Mouse (Mus musculus): ENCODE data around the gene Olfr228. TPM values are rescaled to one million over a fixed set of nuclear protein-coding genes. Genes with fewer than 3 reads are reported as not detected.
"Not testable (repeated sequence)": the region's sequence is repeated elsewhere in the genome, so short reads cannot be mapped to it uniquely, and the experiment has no call there.

Olfr228 gene
- polyA plus RNA-seq (2015; fragmentation: Nextera tagmentation; extraction: Ambion mirVana): not detected in 2 replicates

- Histone ChIP-seq H3K27ac (no peak within 1 kb of the TSS), H3K4me3 (no peak within 1 kb of the TSS), H3K4me2 (no peak within 1 kb of the TSS), H3K27me3 (no peaks in the 10 kb centered on the region), H3K4me1 (no peaks in the 10 kb centered on the region), H3K36me3 (ENCODE audit: poor library complexity, severe bottlenecking) (no peaks in the 10 kb centered on the region), H3K9ac (no peak within 1 kb of the TSS), H3K9me3 (replicated peaks) (no peaks in the 10 kb centered on the region)
- ATAC-seq: no peak
- WGBS: 63% methylated on average over 1 of the region's 1 CpGs
Observed at GRCm38 (mm10) chr2:86487286-86487685, at the start of gene Olfr228. Olfr228 (minus strand) TSS chr2:86487386.

DNA sequence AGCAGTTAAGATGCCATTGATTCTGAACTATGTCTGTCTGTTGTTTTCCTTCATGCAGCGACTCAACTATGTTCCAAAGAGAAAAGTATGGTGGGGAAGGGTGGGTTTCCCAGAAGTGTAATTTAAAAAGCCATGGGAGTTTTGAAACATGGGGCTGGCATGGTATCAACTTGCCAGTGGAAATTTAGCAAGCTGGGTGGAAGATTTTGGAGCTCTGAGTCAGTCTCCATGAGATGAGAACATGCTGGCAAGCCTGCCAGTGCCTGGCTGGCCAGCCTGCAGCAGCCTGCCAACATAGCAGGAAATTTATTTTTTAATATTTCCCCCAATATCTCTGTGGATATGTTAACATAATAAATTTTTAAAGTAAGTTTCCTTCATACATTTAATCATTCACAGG lies 43.8 kb upstream of the Olfr228 start:
- no peak for ATAC-seq
- H3K9me3 ChIP-seq (replicated peaks): no peaks in the 10 kb centered on the region
- H3K27ac ChIP-seq: no peak overlapping the region
- no peaks in the 10 kb centered on the region for H3K27me3 ChIP-seq
- H3K4me3 ChIP-seq: no peak overlapping the region
- no peaks in the 10 kb centered on the region for H3K4me1 ChIP-seq
- 77% methylated on average over 1 of the region's 1 CpGs for WGBS
- no peaks in the 10 kb centered on the region for H3K36me3 ChIP-seq (ENCODE audit: poor library complexity, severe bottlenecking)
- H3K4me2 ChIP-seq: no peak overlapping the region
- no peak overlapping the region for H3K9ac ChIP-seq

DNA sequence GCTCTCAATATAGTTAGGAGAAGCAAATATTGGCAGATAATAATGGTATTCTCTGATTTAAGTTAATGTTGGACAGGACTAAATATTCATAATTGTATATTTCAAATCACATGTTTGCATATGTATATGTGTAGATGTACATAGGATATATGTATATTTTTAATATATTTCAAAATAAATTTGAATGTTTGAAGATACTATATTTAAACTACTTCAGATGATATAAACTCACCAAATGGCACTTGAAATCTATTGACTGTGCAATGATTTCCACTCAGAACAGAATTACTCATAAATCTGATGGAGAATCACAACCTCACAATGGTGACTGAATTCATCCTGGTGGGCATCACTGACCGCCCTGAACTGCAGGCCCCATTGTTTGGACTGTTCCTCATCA lies 21.0 kb upstream of the Olfr228 start, which contains the start of gene Olfr1076:
Gene Olfr1076 (plus strand): TSS at position 301 of the 400 bp plus-strand sequence.
- Histone ChIP-seq H3K27me3 (no peaks in the 10 kb centered on the region), H3K4me3 (no peak within 1 kb of the TSS), H3K27ac (no peak within 1 kb of the TSS), H3K4me1 (no peaks in the 10 kb centered on the region), H3K36me3 (ENCODE audit: poor library complexity, severe bottlenecking) (no peaks in the 10 kb centered on the region), H3K9me3 (replicated peaks) (no peaks in the 10 kb centered on the region), H3K9ac (no peak within 1 kb of the TSS), H3K4me2 (no peak within 1 kb of the TSS)
- no peak for ATAC-seq
- WGBS: 82% methylated on average over 1 of the region's 1 CpGs

- H3K4me2 ChIP-seq: peak overlapping the region; percentile 10; the same call in 1 of the 2 replicates
- H3K9me3 ChIP-seq (replicated peaks): no peaks in the 10 kb centered on the region
- 38% methylated on average over 10 of the region's 10 CpGs for WGBS
- H3K4me1 ChIP-seq: no peaks in the 10 kb centered on the region
- no peak overlapping the region for H3K27ac ChIP-seq
- H3K27me3 ChIP-seq: no peaks in the 10 kb centered on the region
- H3K4me3 ChIP-seq: no peak overlapping the region
- peak; percentile 84 for ATAC-seq
- no peak overlapping the region for H3K9ac ChIP-seq
- H3K36me3 ChIP-seq (ENCODE audit: poor library complexity, severe bottlenecking): no peaks in the 10 kb centered on the region
Observed at GRCm38 (mm10) chr2:86464442-86465109, 22.6 kb downstream of the Olfr228 start.

- no peak overlapping the region for H3K4me3 ChIP-seq
- H3K4me1 ChIP-seq: no peaks in the 10 kb centered on the region
- H3K9me3 ChIP-seq (replicated peaks): no peaks in the 10 kb centered on the region
- no peak overlapping the region for H3K4me2 ChIP-seq
- no peak overlapping the region for H3K27ac ChIP-seq
- WGBS: 81% methylated on average over 1 of the region's 1 CpGs
- no peak overlapping the region for H3K9ac ChIP-seq
- H3K27me3 ChIP-seq: no peaks in the 10 kb centered on the region
- no peaks in the 10 kb centered on the region for H3K36me3 ChIP-seq (ENCODE audit: poor library complexity, severe bottlenecking)
- ATAC-seq: no peak
Observed at GRCm38 (mm10) chr2:86460434-86460833, 26.8 kb downstream of the Olfr228 start.

GRCm38 (mm10) chr2:86456169-86456568 lies 31.0 kb downstream of the Olfr228 start, which contains the start of gene Olfr1066:
Olfr1066 (minus strand) TSS chr2:86456269.
- no peaks in the 10 kb centered on the region for H3K27me3 ChIP-seq
- no peak within 1 kb of the TSS for H3K4me2 ChIP-seq
- H3K4me1 ChIP-seq: no peaks in the 10 kb centered on the region
- H3K9me3 ChIP-seq (replicated peaks): no peaks in the 10 kb centered on the region
- no peak within 1 kb of the TSS for H3K4me3 ChIP-seq
- no peak within 1 kb of the TSS for H3K9ac ChIP-seq
- 84% methylated on average over 1 of the region's 1 CpGs for WGBS
- H3K36me3 ChIP-seq (ENCODE audit: poor library complexity, severe bottlenecking): no peaks in the 10 kb centered on the region
- ATAC-seq: no peak
- H3K27ac ChIP-seq: no peak within 1 kb of the TSS

- not testable (repeated sequence) for H3K4me2 ChIP-seq, ATAC-seq
- 82% methylated on average over 1 of the region's 1 CpGs for WGBS
Observed at GRCm38 (mm10) chr2:86450491-86450890, 36.7 kb downstream of the Olfr228 start, which contains the start of gene Olfr1065. Olfr1065 (minus strand) TSS chr2:86450591.

DNA sequence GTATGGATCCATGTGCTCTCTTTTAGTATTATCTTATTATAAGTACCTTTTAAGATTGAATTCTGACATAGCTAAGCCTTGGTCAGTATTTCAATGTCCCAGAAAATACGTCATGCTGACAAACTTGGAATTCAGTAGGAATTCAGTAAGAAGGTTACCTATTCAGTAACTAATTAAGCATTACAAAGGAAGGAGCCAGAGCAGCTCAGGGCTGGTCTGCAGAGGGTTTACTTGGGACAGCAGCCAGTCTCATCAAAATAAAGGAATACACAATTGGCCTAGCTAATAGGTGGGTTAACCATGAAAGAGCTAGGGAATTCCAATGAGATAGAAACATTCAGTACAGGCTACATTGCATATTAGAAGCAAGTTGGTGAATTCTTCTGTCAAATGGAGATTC lies 45.1 kb downstream of the Olfr228 start:
- 56% methylated on average over 1 of the region's 1 CpGs for WGBS

More at GRCm38 (mm10) chr2:86450491-86450890, 36.7 kb downstream of the Olfr228 start, which contains the start of gene Olfr1065:
- H3K4me1 ChIP-seq; H3K27ac ChIP-seq; H3K36me3 ChIP-seq (ENCODE audit: poor library complexity, severe bottlenecking); H3K4me3 ChIP-seq; H3K9ac ChIP-seq; H3K9me3 ChIP-seq (replicated peaks); H3K27me3 ChIP-seq: not testable (repeated sequence)

More for the DNA sequence above, 45.1 kb downstream of the Olfr228 start:
- not testable (repeated sequence) for H3K4me2 ChIP-seq; ATAC-seq; H3K4me1 ChIP-seq; H3K27me3 ChIP-seq; H3K27ac ChIP-seq; H3K4me3 ChIP-seq; H3K9ac ChIP-seq; H3K9me3 ChIP-seq (replicated peaks); H3K36me3 ChIP-seq (ENCODE audit: poor library complexity, severe bottlenecking)

Other genes starting within 250 kb of the Olfr228 start
- not detected in 2 replicates for gene Olfr1048, start 247.1 kb downstream of the Olfr228 start, polyA plus RNA-seq (2015; fragmentation: Nextera tagmentation; extraction: Ambion mirVana)
- not detected in 2 replicates for gene Olfr1049, start 229.1 kb downstream of the Olfr228 start, polyA plus RNA-seq (2015; fragmentation: Nextera tagmentation; extraction: Ambion mirVana)
- not detected in 2 replicates for gene Olfr1051, start 208.3 kb downstream of the Olfr228 start, polyA plus RNA-seq (2015; fragmentation: Nextera tagmentation; extraction: Ambion mirVana)
- not detected in 2 replicates for gene Olfr1052, start 194.9 kb downstream of the Olfr228 start, polyA plus RNA-seq (2015; fragmentation: Nextera tagmentation; extraction: Ambion mirVana)
- not detected in 2 replicates for gene Olfr1053, start 172.1 kb downstream of the Olfr228 start, polyA plus RNA-seq (2015; fragmentation: Nextera tagmentation; extraction: Ambion mirVana)
- gene Olfr1054, start 152.0 kb downstream of the Olfr228 start, polyA plus RNA-seq (2015; fragmentation: Nextera tagmentation; extraction: Ambion mirVana): not detected in 2 replicates
- not detected in 2 replicates for gene Olfr1055, start 137.1 kb downstream of the Olfr228 start, polyA plus RNA-seq (2015; fragmentation: Nextera tagmentation; extraction: Ambion mirVana)
- not detected in 2 replicates for gene Olfr1056, start 124.9 kb downstream of the Olfr228 start, polyA plus RNA-seq (2015; fragmentation: Nextera tagmentation; extraction: Ambion mirVana)
- not detected in 2 replicates for gene Olfr1057, start 109.0 kb downstream of the Olfr228 start, polyA plus RNA-seq (2015; fragmentation: Nextera tagmentation; extraction: Ambion mirVana)
- not detected in 2 replicates for gene Olfr1058, start 98.8 kb downstream of the Olfr228 start, polyA plus RNA-seq (2015; fragmentation: Nextera tagmentation; extraction: Ambion mirVana)
- not detected in 2 replicates for gene Olfr1061, start 73.3 kb downstream of the Olfr228 start, polyA plus RNA-seq (2015; fragmentation: Nextera tagmentation; extraction: Ambion mirVana)
- not detected in 2 replicates for gene Olfr1062, start 60.6 kb downstream of the Olfr228 start, polyA plus RNA-seq (2015; fragmentation: Nextera tagmentation; extraction: Ambion mirVana)
- not detected in 2 replicates for gene Olfr1065, start 36.8 kb downstream of the Olfr228 start, polyA plus RNA-seq (2015; fragmentation: Nextera tagmentation; extraction: Ambion mirVana)
- gene Olfr1066, start 31.1 kb downstream of the Olfr228 start, polyA plus RNA-seq (2015; fragmentation: Nextera tagmentation; extraction: Ambion mirVana): not detected in 2 replicates
- gene Olfr1076, start 21.1 kb upstream of the Olfr228 start, polyA plus RNA-seq (2015; fragmentation: Nextera tagmentation; extraction: Ambion mirVana): not detected in 2 replicates
- gene Olfr1079, start 55.1 kb upstream of the Olfr228 start, polyA plus RNA-seq (2015; fragmentation: Nextera tagmentation; extraction: Ambion mirVana): not detected in 2 replicates
- gene Olfr1080, start 70.8 kb upstream of the Olfr228 start, polyA plus RNA-seq (2015; fragmentation: Nextera tagmentation; extraction: Ambion mirVana): not detected in 2 replicates
- gene Olfr1082, start 111.6 kb upstream of the Olfr228 start, polyA plus RNA-seq (2015; fragmentation: Nextera tagmentation; extraction: Ambion mirVana): not detected in 2 replicates
- gene Olfr1084, start 152.3 kb upstream of the Olfr228 start, polyA plus RNA-seq (2015; fragmentation: Nextera tagmentation; extraction: Ambion mirVana): not detected in 2 replicates
- not detected in 2 replicates for gene Olfr1085, start 174.6 kb upstream of the Olfr228 start, polyA plus RNA-seq (2015; fragmentation: Nextera tagmentation; extraction: Ambion mirVana)
- gene Olfr1086, start 192.7 kb upstream of the Olfr228 start, polyA plus RNA-seq (2015; fragmentation: Nextera tagmentation; extraction: Ambion mirVana): not detected in 2 replicates
- not detected in 2 replicates for gene Olfr1087, start 211.0 kb upstream of the Olfr228 start, polyA plus RNA-seq (2015; fragmentation: Nextera tagmentation; extraction: Ambion mirVana)
- not detected in 2 replicates for gene Olfr1089, start 246.3 kb upstream of the Olfr228 start, polyA plus RNA-seq (2015; fragmentation: Nextera tagmentation; extraction: Ambion mirVana)